Mouse (Mus musculus) kidney, postnatal 0 days (tissue): ENCODE measurements at regions not wholly inside any gene's neighbourhood (a gene's known extent, or its start where the extent isn't known, plus 50 kb on each side); places are given as distances from the start of the nearest gene placed in this dataset.

Experiments
- ATAC-seq: fragments of 200-750 bp; cut with Nextera tagmentation; replicated peaks from 2 replicates; pipeline ENCODE4 v1.8.0; 2017; ENCODE audit warnings: low read depth, moderate number of reproducible peaks, moderate TSS enrichment, moderate library complexity; ENCODE audit not compliant: low FRiP score
- DNase-seq: peaks from one replicate; pipeline ENCODE4 v3.0.0-alpha.2; 2016; ENCODE audit warnings: low spot score
- H3K27ac ChIP-seq: fragments of 300-500 bp; sonication (generic); 2 replicates; pipeline ENCODE4 v1.5.1; 2014; ENCODE audit warnings: mild to moderate bottlenecking
- H3K27me3 ChIP-seq: fragments of 300-500 bp; sonication (generic); 2 replicates; pipeline ENCODE4 v1.6.1; 2014; ENCODE audit warnings: low read length, mixed read lengths; ENCODE audit not compliant: insufficient read depth
- H3K36me3 ChIP-seq: fragments of 300-500 bp; sonication (generic); 2 replicates; pipeline ENCODE4 v1.6.1; 2014; ENCODE audit warnings: low read length, mixed read lengths; ENCODE audit not compliant: insufficient read depth
- H3K4me1 ChIP-seq: fragments of 300-500 bp; sonication (generic); replicated peaks from 2 replicates; pipeline ENCODE4 v1.6.1; 2014; ENCODE audit warnings: antibody characterized with exemption, low read length, mixed read lengths; ENCODE audit not compliant: insufficient read depth
- H3K4me2 ChIP-seq: fragments of 300-500 bp; sonication (generic); 2 replicates; pipeline ENCODE4 v1.6.1; 2014; ENCODE audit warnings: mild to moderate bottlenecking, low read length, moderate library complexity, mixed read lengths
- H3K4me3 ChIP-seq: fragments of 300-500 bp; sonication (generic); replicated peaks from 2 replicates; pipeline ENCODE4 v1.5.1; 2014; ENCODE audit warnings: low read depth, low read length
- H3K9ac ChIP-seq: fragments of 300-500 bp; sonication (generic); 2 replicates; pipeline ENCODE4 v1.6.1; 2014; ENCODE audit warnings: low read depth, low read length
- H3K9me3 ChIP-seq: fragments of 300-500 bp; sonication (generic); replicated peaks from 2 replicates; pipeline ENCODE4 v1.6.1; 2016; ENCODE audit warnings: low read length, inconsistent platforms, mixed read lengths
- CTCF ChIP-seq: IDR thresholded peaks from 2 replicates; pipeline ENCODE4 v1.5.1; 2016; ENCODE audit warnings: antibody characterized with exemption, low read depth, mild to moderate bottlenecking, moderate library complexity
- WGBS: fragments of 180-500 bp; shearing (Covaris S2); extraction: QIAGEN DNeasy Blood & Tissue Kit; methylation state at CpG from one replicate; pipeline ENCODE4 v1.1.7; 2014; 5-methylcytosine and 5-hydroxymethylcytosine counted together

DNA sequence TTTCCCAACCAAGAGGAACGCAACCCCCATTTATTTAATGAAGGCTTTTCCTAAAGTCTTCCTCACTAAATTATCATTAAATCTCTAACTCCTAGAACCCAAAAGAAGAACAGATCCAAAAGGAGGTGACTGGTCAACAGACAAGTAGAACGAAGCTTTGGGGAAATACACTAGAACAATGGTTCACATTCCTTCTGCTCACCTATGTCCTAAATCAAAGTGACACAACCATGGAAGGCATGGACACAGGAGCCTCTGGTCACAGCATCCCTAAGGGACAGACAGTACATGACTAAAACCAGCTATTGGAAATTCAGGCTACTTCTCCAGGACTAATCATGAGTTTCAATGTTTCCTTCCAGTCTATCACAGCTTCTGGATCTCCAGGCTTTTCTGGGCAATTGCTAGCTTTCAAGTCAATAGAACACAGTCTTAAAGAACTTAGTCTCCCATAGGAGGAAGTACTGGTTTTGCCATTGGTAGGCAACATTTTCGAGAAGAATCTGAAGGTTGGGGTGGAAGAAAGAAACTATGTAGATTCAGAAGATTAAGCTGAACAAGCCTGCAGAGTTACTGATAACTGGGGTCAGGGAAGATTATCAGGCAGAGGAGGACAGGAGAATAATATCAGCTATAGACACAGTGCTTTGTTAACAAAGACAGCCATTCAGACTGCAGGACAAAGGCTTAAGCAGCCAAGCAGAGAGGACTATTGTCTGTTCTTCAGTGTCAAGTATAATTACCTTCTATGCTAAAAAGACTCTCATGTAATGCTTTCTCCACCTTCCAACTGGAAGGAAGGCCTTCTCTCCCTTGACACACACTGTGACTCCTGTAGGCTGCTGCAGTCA lies 65.9 kb upstream of the Vtcn1 start:
- Histone ChIP-seq H3K4me2 (no peak overlapping the region), H3K27me3 (no peaks in the 10 kb centered on the region), H3K27ac (no peak overlapping the region), H3K9ac (no peak overlapping the region), H3K9me3 (no peaks in the 10 kb centered on the region), H3K4me3 (no peak overlapping the region), H3K4me1 (no peaks in the 10 kb centered on the region), H3K36me3 (no peaks in the 10 kb centered on the region)
- no peak for TF ChIP-seq CTCF
- 87% methylated on average over 3 of the region's 3 CpGs for WGBS
- DNase-seq (no peak), ATAC-seq (no peak)

DNA sequence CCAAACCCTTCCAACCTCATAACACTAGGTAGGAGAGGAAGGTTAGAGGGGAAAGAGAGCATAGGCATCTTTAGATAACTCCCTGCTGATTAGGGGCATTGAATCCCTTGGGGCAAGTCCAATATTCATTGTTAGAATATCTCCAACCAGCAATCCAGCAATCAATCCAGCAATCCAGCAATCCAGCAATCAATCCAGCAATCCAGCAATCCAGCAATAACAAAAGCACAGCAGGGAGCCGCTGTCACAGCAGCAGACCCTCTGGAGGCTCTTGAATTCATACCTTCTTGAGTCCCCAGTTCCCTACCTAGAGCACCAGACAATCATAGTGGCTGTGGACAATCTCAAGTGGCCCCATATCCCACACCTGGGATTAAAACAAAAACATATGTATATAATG lies 69.4 kb upstream of the Man1a2 start:
- no peaks in the 10 kb centered on the region for H3K9me3 ChIP-seq
- H3K36me3 ChIP-seq = no peaks in the 10 kb centered on the region
- no peak for TF ChIP-seq CTCF
- DNase-seq (no peak), ATAC-seq (no peak)
- no peaks in the 10 kb centered on the region for H3K4me1 ChIP-seq
- no peak overlapping the region for H3K9ac ChIP-seq
- H3K27me3 ChIP-seq = no peaks in the 10 kb centered on the region
- H3K4me3 ChIP-seq = no peak overlapping the region
- WGBS = 91% methylated on average over 1 of the region's 1 CpGs
- H3K4me2 ChIP-seq = no peak overlapping the region
- H3K27ac ChIP-seq = no peak overlapping the region

DNA sequence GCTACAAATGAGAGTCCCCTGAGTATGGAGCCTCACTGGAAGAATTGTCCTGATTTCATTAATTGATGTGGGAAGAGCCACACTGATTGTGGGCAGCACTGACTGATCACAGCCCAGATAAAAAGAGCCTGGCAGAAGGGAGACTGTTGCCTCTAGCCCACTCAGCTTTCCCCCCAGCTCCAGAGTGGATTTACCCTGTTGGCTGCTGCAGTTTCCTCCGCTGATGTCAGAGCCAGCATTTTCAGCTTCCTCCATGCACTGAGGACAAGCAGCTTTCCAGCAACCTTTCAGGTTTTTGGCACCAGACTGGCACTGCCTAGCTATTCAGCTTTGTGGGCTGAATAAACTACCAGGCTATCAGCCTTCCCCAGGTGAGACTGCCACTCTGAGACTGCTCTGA lies 65.9 kb upstream of the Man1a2 start:
- TF ChIP-seq CTCF = no peak
- H3K36me3 ChIP-seq = no peaks in the 10 kb centered on the region

GRCm38 (mm10) chr3:100748727-100749126 lies 63.4 kb upstream of the Man1a2 start:
- no peaks in the 10 kb centered on the region for H3K27me3 ChIP-seq
- H3K27ac ChIP-seq = no peak overlapping the region
- no peaks in the 10 kb centered on the region for H3K4me1 ChIP-seq
- no peak for ATAC-seq
- no peak for TF ChIP-seq CTCF
- no peak for DNase-seq
- no peaks in the 10 kb centered on the region for H3K36me3 ChIP-seq
- no peak overlapping the region for H3K4me2 ChIP-seq
- no peak overlapping the region for H3K4me3 ChIP-seq
- WGBS = 80% methylated on average over 6 of the region's 6 CpGs
- H3K9ac ChIP-seq = no peak overlapping the region
- no peaks in the 10 kb centered on the region for H3K9me3 ChIP-seq

More for the DNA sequence above, 65.9 kb upstream of the Man1a2 start:
- Histone ChIP-seq H3K9me3 (no peaks in the 10 kb centered on the region), H3K4me3 (no peak overlapping the region), H3K4me1 (no peaks in the 10 kb centered on the region), H3K9ac (no peak overlapping the region), H3K27me3 (no peaks in the 10 kb centered on the region), H3K4me2 (no peak overlapping the region), H3K27ac (no peak overlapping the region)
- no peak for ATAC-seq
- WGBS = 78% methylated on average over 1 of the region's 1 CpGs
- no peak for DNase-seq

- H3K4me1 ChIP-seq = no peaks in the 10 kb centered on the region
- DNase-seq (no peak), ATAC-seq (no peak)
- H3K36me3 ChIP-seq = no peaks in the 10 kb centered on the region
- H3K27ac ChIP-seq = no peak overlapping the region
- H3K9me3 ChIP-seq = no peaks in the 10 kb centered on the region
- TF ChIP-seq CTCF = no peak
- H3K4me3 ChIP-seq = no peak overlapping the region
- H3K9ac ChIP-seq = no peak overlapping the region
- 90% methylated on average over 2 of the region's 2 CpGs for WGBS
- no peak overlapping the region for H3K4me2 ChIP-seq
- no peaks in the 10 kb centered on the region for H3K27me3 ChIP-seq
These were observed 63.0 kb upstream of the Man1a2 start for GRCm38 (mm10) chr3:100748309-100748691.

- TF ChIP-seq CTCF = no peak
These were observed 62.4 kb upstream of the Man1a2 start for GRCm38 (mm10) chr3:100747421-100748308.

More at GRCm38 (mm10) chr3:100747421-100748308, 62.4 kb upstream of the Man1a2 start:
- ATAC-seq (no peak), DNase-seq (no peak)
- no peaks in the 10 kb centered on the region for H3K9me3 ChIP-seq
- no peak overlapping the region for H3K4me2 ChIP-seq
- no peaks in the 10 kb centered on the region for H3K4me1 ChIP-seq
- H3K27me3 ChIP-seq = no peaks in the 10 kb centered on the region
- H3K9ac ChIP-seq = no peak overlapping the region
- WGBS = 55% methylated on average over 15 of the region's 15 CpGs
- H3K4me3 ChIP-seq = no peak overlapping the region
- H3K27ac ChIP-seq = no peak overlapping the region
- no peaks in the 10 kb centered on the region for H3K36me3 ChIP-seq
